Mouse (Mus musculus) gastrocnemius, postnatal 36 days (tissue): ENCODE data around the gene Rgs7bp. TPM values are rescaled to one million over a fixed set of nuclear protein-coding genes. Genes with fewer than 3 reads are reported as not detected.
A peak's percentile ranks its signal among the peaks of the same experiment; 100 is the strongest.

Experiments used
- DNase-seq, 2 experiments: peaks; one replicate each; pipeline ENCODE4 v3.0.0; 2022
- intact Hi-C: fragments of 180-260 bp; cut with DNase I; formaldehyde crosslinking; loops from one replicate; pipeline ENCODE4 v1.15.1; 2025
- total RNA-seq, 2 experiments: library from RNA; stranded (reverse); gene quantifications; 2 replicates each; pipeline ENCODE4 v1.2.3; 2021

Rgs7bp gene
- total RNA-seq, 2 experiments from 2014 or later, result 0.51 to 0.54 TPM

- no peak for DNase-seq
- intact Hi-C loops, result no loop called here
Measured at GRCm38 (mm10) chr13:105011300-105011699, 43.4 kb downstream of the Rgs7bp start.

GRCm38 (mm10) chr13:105008891-105009290 lies 45.8 kb downstream of the Rgs7bp start:
- no peak for DNase-seq
- intact Hi-C loops, result no loop called here

- no peak for DNase-seq
- intact Hi-C loops, result no loop called here
Measured at GRCm38 (mm10) chr13:105002831-105003157, 51.9 kb downstream of the Rgs7bp start.

- DNase-seq, result no peak
- intact Hi-C loops, result no loop called here
Measured at GRCm38 (mm10) chr13:105002132-105002830, 52.4 kb downstream of the Rgs7bp start.

- DNase-seq, result no peak
- intact Hi-C loops, result no loop called here
Measured at GRCm38 (mm10) chr13:105001714-105002113, 53.0 kb downstream of the Rgs7bp start.

GRCm38 (mm10) chr13:104988811-104989258 lies 65.9 kb downstream of the Rgs7bp start:
- intact Hi-C loops, result no loop called here
- DNase-seq, result no peak

- intact Hi-C loops, result no loop called here
- no peak for DNase-seq
Measured at GRCm38 (mm10) chr13:104988009-104988540, 66.7 kb downstream of the Rgs7bp start.

- no peak for DNase-seq
- intact Hi-C loops, result no loop called here
Measured at GRCm38 (mm10) chr13:104985691-104986090, 69.0 kb downstream of the Rgs7bp start.

- intact Hi-C loops, result no loop called here
- no peak for DNase-seq
Measured at GRCm38 (mm10) chr13:104983989-104984388, 70.7 kb downstream of the Rgs7bp start.

- DNase-seq, result no peak
- intact Hi-C loops, result no loop called here
Measured at GRCm38 (mm10) chr13:104982781-104983353, 71.9 kb downstream of the Rgs7bp start.

GRCm38 (mm10) chr13:104978176-104978575 lies 76.6 kb downstream of the Rgs7bp start:
- intact Hi-C loops, result no loop called here
- no peak for DNase-seq

- intact Hi-C loops, result no loop called here
- DNase-seq, result no peak
Measured at GRCm38 (mm10) chr13:104967486-104967885, 87.2 kb downstream of the Rgs7bp start.

GRCm38 (mm10) chr13:104963716-104964115 lies 91.0 kb downstream of the Rgs7bp start:
- intact Hi-C loops, result no loop called here
- DNase-seq, result no peak

GRCm38 (mm10) chr13:104962716-104963411 lies 91.9 kb downstream of the Rgs7bp start:
- intact Hi-C loops, result no loop called here
- no peak for DNase-seq

- intact Hi-C loops, result no loop called here
- DNase-seq, result no peak
Measured at GRCm38 (mm10) chr13:104962166-104962565, 92.6 kb downstream of the Rgs7bp start.

GRCm38 (mm10) chr13:104960951-104961715 lies 93.6 kb downstream of the Rgs7bp start:
- intact Hi-C loops, result no loop called here
- peak in 1 of 2 experiments; percentile 20 for DNase-seq

GRCm38 (mm10) chr13:104960206-104960928 lies 94.4 kb downstream of the Rgs7bp start:
- intact Hi-C loops, result no loop called here
- DNase-seq, result no peak

- intact Hi-C loops, result no loop called here
- no peak for DNase-seq
Measured at GRCm38 (mm10) chr13:104959733-104960132, 95.0 kb downstream of the Rgs7bp start.

- intact Hi-C loops, result loop anchor here (5.0 kb wide), 1 partner anchor 274 kb away; no protein-coding TSS in a partner anchor
- DNase-seq, result peak; percentile 29 to 60
Measured at GRCm38 (mm10) chr13:104947958-104948357, 106.8 kb downstream of the Rgs7bp start.

GRCm38 (mm10) chr13:104940483-104940882 lies 114.2 kb downstream of the Rgs7bp start:
- intact Hi-C loops, result loop anchor here (2.0 to 5.0 kb wide), 2 partner anchors 136 to 653 kb away; partner anchors contain the start of gene Adamts6
- DNase-seq, result no peak
